Mouse (Mus musculus) ES-Bruce4 (cell line): ENCODE measurements around the gene Rpsa.
"Not testable (repeated sequence)": the region's sequence is repeated elsewhere in the genome, so short reads cannot be mapped to it uniquely, and the experiment has no call there.

Experiments used
- CTCF ChIP-seq: IDR thresholded peaks from one replicate; pipeline ENCODE4 v1.8.1; 2011; ENCODE audit warnings: low read depth, low read length
- EP300 ChIP-seq: IDR thresholded peaks from 2 replicates; pipeline ENCODE4 v1.6.1; 2011; ENCODE audit warnings: low read depth, low read length; ENCODE audit not compliant: insufficient read depth
- POLR2A ChIP-seq: IDR thresholded peaks from one replicate; pipeline ENCODE4 v1.8.1; 2011; ENCODE audit warnings: low read length; ENCODE audit not compliant: insufficient read depth

DNA sequence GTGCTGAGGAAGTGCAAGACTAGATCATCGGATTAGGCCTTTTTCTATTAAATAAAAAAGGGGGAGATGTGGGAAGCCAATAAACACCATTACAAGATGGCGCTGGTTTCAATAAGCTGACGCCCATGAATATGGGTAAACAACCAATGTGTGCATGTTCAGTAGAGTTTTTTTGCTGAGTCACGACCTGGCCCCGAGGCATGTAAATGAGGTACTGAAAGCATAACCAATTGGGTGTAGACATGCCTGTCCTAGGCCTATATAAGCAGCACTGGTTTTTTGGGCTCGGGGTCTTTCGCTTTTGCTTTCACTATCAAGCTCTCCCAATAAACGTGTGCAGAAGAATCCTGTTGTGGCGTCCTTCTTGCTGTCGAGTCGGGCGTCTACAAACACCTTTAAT, 18.5 kb upstream of the Rpsa start:
- TF ChIP-seq CTCF, POLR2A, EP300: not testable (repeated sequence)
